Mouse (Mus musculus): ENCODE measurements around the gene Tcf25. TPM values are rescaled to one million over a fixed set of nuclear protein-coding genes. Genes with fewer than 3 reads are reported as not detected.

The Tcf25 gene
- 268 TPM for polyA plus RNA-seq (2017; shearing (Covaris generic))

DNA sequence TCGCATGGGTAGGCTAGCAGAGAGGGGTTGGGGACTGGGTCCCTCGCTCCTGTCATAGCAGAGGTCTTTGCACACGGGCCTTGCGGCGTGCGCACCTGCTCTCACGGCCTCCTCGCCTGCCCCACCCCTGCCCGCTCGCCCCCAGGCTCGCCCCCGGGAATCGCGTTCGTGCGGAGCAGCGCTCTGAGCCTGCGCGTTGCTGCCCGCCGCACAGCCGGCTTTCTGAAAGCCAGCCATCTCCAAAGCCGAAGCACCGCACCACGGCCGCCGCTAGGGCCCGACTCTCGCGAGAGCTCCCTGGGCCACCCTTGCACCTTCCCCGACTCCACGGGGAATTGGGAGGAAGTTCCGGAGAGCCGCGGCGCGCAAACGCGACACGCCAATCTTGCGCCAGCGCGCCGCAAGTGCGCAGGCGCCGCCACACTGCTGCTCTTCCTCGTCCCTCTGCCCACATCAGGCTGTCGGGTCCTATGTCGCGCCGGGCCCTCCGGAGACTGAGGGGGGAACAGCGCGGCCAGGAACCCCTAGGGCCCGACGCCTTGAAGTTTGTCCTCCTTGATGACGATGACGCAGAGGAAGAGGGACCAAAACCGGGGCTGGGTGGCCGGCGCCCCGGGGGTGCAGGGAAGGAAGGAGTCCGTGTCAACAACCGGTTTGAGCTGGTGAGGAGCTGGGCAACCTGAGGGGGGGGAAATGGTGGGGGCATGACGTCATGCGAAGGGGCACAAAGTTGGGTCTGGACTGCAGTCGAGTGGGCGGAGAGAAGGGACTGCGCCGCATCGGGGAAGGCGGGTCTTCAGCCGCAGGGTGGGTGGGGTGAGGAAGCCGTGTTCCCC lies at the start of gene Tcf25:
Tcf25 (plus strand) TSS at position 351 of the 836 bp plus-strand sequence.

DNA sequence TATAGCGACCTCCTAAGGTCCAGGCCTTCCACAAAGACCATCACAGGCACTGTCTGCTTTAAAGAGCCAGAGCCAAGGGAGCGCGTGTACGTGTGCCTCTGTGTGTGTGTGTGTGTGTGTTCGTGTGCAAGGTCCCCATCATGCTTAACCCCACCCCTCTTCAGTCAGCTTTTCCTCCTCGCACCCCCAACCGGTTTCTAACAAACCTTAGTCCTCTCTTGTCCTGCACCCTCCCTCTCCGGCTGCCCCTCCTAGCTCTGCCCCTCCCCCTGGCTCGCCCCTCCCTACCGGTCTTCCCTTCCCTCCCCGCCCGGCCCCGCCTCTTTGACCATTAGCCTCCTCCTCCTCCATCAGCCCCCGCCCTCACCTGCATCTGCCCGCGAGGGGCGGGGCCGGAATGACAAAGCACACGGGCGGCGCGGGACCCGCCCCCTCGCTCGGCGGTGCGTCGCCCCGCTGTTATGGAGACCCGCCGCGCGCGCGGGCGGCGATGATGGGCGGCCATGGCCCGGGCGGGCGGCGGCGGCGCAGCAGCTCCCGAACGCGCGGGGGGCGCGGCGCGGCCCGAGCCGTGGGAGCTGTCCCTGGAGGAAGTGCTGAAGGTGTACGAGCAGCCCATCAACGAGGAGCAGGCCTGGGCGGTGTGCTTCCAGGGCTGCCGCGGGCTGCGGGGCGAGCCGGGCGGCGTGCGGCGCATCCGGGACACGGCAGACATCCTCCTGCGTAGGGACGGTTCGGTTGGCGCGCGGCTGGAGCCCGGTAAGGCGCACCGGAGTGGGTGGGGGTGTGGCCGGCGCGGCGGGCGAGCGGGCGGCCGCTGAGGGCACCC lies 41.1 kb upstream of the Tcf25 start, which contains the start of gene Spire2:
Spire2 (plus strand) TSS at position 452 of the 829 bp plus-strand sequence.

DNA sequence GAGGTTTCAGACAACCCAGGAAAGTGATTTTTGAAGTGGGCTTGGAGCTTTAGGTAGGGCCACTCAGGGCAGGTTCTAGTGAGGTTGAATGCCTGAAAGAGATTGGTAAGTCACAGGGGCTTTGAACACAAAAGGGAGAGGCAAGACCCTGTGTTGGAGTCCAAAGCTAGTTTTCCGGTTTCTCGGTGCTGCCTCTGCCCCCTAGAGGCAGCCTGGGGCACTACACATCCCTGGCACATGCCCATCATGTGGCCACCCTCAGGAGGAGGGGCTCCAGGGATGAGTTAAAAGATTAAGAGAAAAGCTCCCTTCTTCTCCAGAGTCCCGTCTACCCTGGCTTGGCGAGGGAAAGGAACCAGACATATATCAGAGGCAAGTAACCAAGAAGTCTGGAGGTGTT lies 33.2 kb downstream of the Tcf25 start, which contains the start of gene Mc1r:
Mc1r (plus strand) TSS at position 322 of the 400 bp plus-strand sequence.

DNA sequence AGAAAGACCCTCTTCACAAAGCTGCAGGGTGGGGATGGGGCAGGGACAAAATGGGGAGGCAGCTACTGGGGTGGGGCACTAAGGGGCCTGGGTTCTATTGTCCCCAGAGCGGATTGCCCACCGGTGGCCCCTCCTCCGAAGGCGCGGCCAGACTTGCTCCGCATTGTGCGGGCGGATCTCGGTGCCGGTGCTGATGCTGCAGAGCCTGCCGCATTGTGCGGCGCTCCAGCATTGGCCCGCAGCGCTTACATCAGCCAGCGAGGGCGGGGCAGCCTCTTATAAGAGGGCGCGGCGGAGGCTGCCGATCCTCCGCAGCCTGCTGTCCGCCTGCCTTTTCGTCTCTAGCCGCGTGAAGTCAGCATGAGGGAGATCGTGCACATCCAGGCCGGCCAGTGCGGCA lies 37.7 kb downstream of the Tcf25 start, which contains the start of gene Tubb3:
Tubb3 (plus strand) TSS at position 179 of the 400 bp plus-strand sequence.

DNA sequence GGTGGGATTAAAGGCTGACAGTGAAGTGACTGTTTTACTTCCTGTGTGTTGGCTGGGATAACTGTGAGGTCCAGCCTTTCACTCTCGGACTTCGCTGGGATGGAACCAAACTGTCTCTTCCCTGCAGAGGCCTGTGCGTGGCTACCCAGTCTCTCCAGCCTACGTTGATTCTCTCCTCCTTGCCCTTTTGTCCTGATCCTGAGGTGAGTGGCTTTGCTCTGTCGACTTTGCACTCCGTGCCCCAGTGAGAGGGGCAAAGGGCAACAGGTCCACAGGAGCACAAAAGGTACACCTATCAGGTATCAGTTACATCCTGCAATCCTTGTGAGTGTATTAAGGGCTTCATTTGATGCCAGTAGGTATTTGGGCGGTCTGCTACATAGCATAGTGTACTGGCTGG lies 49.9 kb downstream of the Tcf25 start, which contains the start of gene Def8:
Def8 (plus strand) TSS at position 87 of the 400 bp plus-strand sequence.

Other genes with a start within 250 kb of the Tcf25 start
- 0.07 TPM for gene Sult5a1, start 215.4 kb upstream of the Tcf25 start, polyA plus RNA-seq (2017; shearing (Covaris generic))
- gene Dpep1, start 187.5 kb upstream of the Tcf25 start, polyA plus RNA-seq (2017; shearing (Covaris generic)) = not detected
- gene Chmp1a, start 161.0 kb upstream of the Tcf25 start, polyA plus RNA-seq (2017; shearing (Covaris generic)) = 214 TPM
- gene Spata33, start 160.9 kb upstream of the Tcf25 start, polyA plus RNA-seq (2017; shearing (Covaris generic)) = not detected
- 27.0 TPM for gene Cdk10, start 148.9 kb upstream of the Tcf25 start, polyA plus RNA-seq (2017; shearing (Covaris generic))
- gene Spata2l, start 137.5 kb upstream of the Tcf25 start, polyA plus RNA-seq (2017; shearing (Covaris generic)) = 15.4 TPM
- gene Zfp276, start 119.6 kb upstream of the Tcf25 start, polyA plus RNA-seq (2017; shearing (Covaris generic)) = 41.1 TPM
- gene Vps9d1, start 119.4 kb upstream of the Tcf25 start, polyA plus RNA-seq (2017; shearing (Covaris generic)) = 31.6 TPM
- gene Fanca, start 55.2 kb upstream of the Tcf25 start, polyA plus RNA-seq (2017; shearing (Covaris generic)) = 8.2 TPM
- gene Spire2, start 41.0 kb upstream of the Tcf25 start, polyA plus RNA-seq (2017; shearing (Covaris generic)) = 0.08 TPM
- 0.14 TPM for gene Mc1r, start 33.4 kb downstream of the Tcf25 start, polyA plus RNA-seq (2017; shearing (Covaris generic))
- 0.38 TPM for gene Tubb3, start 37.7 kb downstream of the Tcf25 start, polyA plus RNA-seq (2017; shearing (Covaris generic))
- gene Def8, start 49.8 kb downstream of the Tcf25 start, polyA plus RNA-seq (2017; shearing (Covaris generic)) = 15.0 TPM
- 69.0 TPM for gene Afg3l1, start 104.2 kb downstream of the Tcf25 start, polyA plus RNA-seq (2017; shearing (Covaris generic))
- 0.29 TPM for gene Dbndd1, start 141.7 kb downstream of the Tcf25 start, polyA plus RNA-seq (2017; shearing (Covaris generic))
- gene Gas8, start 145.1 kb downstream of the Tcf25 start, polyA plus RNA-seq (2017; shearing (Covaris generic)) = 7.7 TPM

All from CD4-positive, CD25-positive, alpha-beta regulatory T cell (primary cell).